Mouse (Mus musculus): ENCODE results near the gene Kifc3.

DNA sequence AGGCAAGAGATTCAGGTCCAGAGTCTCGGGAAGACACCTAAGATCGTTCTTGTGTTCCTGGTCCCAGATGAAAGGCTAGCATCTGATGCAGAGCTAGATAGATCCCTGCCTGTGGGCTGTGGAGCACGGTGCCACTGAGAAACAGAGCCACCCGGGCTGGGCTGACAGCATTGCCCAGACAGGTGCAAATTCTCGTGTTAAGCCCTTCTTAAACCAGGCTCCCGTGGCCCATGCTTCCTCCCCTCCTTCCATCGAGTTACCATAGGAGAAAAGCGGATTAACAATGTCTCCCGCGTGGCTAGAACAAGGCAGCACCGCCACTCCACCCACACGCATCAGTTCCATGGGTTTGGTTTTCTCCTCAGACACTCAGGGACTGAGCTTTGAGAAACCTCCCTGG is 18.4 kb downstream of the Kifc3 start:
- TF ChIP-seq CTCF (IDR thresholded peaks at IDR 0.05; ENCODE audit: extremely low read depth, insufficient read length, insufficient replicate concordance, low read depth, low read length), result no peak
- no peak for TF ChIP-seq POLR2A (IDR thresholded peaks at IDR 0.05; ENCODE audit: low read depth, low read length)

Data from small intestine, adult 2 months (tissue).